Comparison of ENCODE assay signal across 21 mouse cellular contexts in the genomic region with DNA sequence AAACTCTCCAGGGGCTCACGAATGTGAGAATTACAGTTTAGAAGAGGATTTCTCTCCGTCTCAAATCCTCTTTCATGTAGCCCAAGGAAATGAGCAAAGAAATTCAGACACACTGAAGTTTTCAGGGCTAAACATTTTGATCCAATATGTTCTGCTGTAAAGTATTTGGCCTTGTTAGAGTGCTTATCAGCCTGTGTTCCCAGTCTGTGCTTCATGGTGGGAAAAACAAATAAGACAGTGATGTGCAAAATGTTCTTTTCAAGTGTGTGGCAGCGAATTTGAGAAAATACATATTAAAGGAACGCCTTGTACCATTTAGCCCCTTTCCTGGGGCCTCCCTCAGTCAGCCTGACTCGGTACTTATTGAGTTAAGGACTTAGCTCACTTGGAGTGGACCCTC.
"Had no signal": no experiment of that assay in that cellular context is flagged by ENCODE, and none has a peak within 500 bp of the region (broad histone marks: within the 10 kb centered on the region; RNA-seq: fewer than 3 reads in every experiment).

No protein-coding gene starts in this region.

- H3K4me3 ChIP-seq: kidney, embryonic 15.5 days; limb, embryonic 12.5 days; limb, embryonic 15.5 days; midbrain, embryonic 12.5 days; myocyte; neural tube, embryonic 13.5 days; stomach, embryonic 15.5 days had no signal

- DNase-seq: kidney, adult 8-10 months; kidney, postnatal 10 days; kidney, postnatal 36 days; left cerebral cortex, postnatal 4 days; liver, postnatal 0 days; lung, embryonic 14.5 days; retina, postnatal 1 day; right cerebral cortex, postnatal 25 days; spleen, adult 18-20 months; thymus, postnatal 25 days had no signal

- ATAC-seq: liver, postnatal 0 days; lung, postnatal 0 days had no signal

- H3K9ac ChIP-seq: kidney, embryonic 15.5 days; limb, embryonic 12.5 days; limb, embryonic 15.5 days; liver, embryonic 14.5 days; liver, postnatal 0 days; lung, embryonic 14.5 days; midbrain, embryonic 12.5 days; neural tube, embryonic 13.5 days; stomach, embryonic 15.5 days had no signal

- H3K9me3 ChIP-seq: limb, embryonic 15.5 days; midbrain, embryonic 12.5 days; stomach, embryonic 15.5 days had no signal

- H3K36me3 ChIP-seq: limb, embryonic 12.5 days; limb, embryonic 15.5 days; stomach, embryonic 15.5 days had no signal

- H3K4me2 ChIP-seq: kidney, embryonic 15.5 days; limb, embryonic 12.5 days; limb, embryonic 15.5 days; liver, embryonic 11.5 days; lung, embryonic 14.5 days; midbrain, embryonic 12.5 days; neural tube, embryonic 13.5 days; stomach, embryonic 15.5 days had no signal

- H3K27ac ChIP-seq: kidney, embryonic 15.5 days; limb, embryonic 12.5 days; limb, embryonic 15.5 days; liver, embryonic 14.5 days; macrophage; midbrain, embryonic 12.5 days; neural tube, embryonic 13.5 days; stomach, embryonic 15.5 days had no signal

- H3K27me3 ChIP-seq: kidney, embryonic 15.5 days; limb, embryonic 12.5 days; limb, embryonic 15.5 days; midbrain, embryonic 12.5 days; neural tube, embryonic 13.5 days; stomach, embryonic 15.5 days had no signal

- H3K4me1 ChIP-seq: midbrain, embryonic 12.5 days; stomach, embryonic 15.5 days had no signal
